Mouse (Mus musculus) frontal cortex, postnatal 10 days (tissue): ENCODE results near the gene Hacl1.

Experiments
- DNase-seq, 2 experiments: peaks; one replicate each; pipeline ENCODE4 v3.0.0; 2022; ENCODE audit warnings: low spot score in 2 of 2, mixed read lengths in 1 of 2

Hacl1 gene

GRCm38 (mm10) chr14:31662555-31663211, 21.6 kb upstream of the Hacl1 start:
- DNase-seq: no peak

- DNase-seq: peak; percentile 83 to 86
Observed at GRCm38 (mm10) chr14:31661671-31662554, 20.8 kb upstream of the Hacl1 start.

- no peak for DNase-seq
Observed at GRCm38 (mm10) chr14:31660312-31661093, 19.4 kb upstream of the Hacl1 start.

GRCm38 (mm10) chr14:31659501-31660181, 18.6 kb upstream of the Hacl1 start:
- DNase-seq: no peak

- no peak for DNase-seq
Observed at GRCm38 (mm10) chr14:31658126-31658680, 17.1 kb upstream of the Hacl1 start.

- DNase-seq: peak in 1 of 2 experiments; percentile 74
Observed at GRCm38 (mm10) chr14:31656857-31657645, 16.0 kb upstream of the Hacl1 start.

- no peak for DNase-seq
Observed at GRCm38 (mm10) chr14:31656386-31656785, 15.3 kb upstream of the Hacl1 start.

GRCm38 (mm10) chr14:31655406-31655805, 14.3 kb upstream of the Hacl1 start:
- no peak for DNase-seq

- no peak for DNase-seq
Observed at GRCm38 (mm10) chr14:31654816-31655215, 13.7 kb upstream of the Hacl1 start.

GRCm38 (mm10) chr14:31653101-31653875, 12.2 kb upstream of the Hacl1 start:
- DNase-seq: no peak

GRCm38 (mm10) chr14:31652624-31653023, 11.5 kb upstream of the Hacl1 start:
- no peak for DNase-seq

GRCm38 (mm10) chr14:31652106-31652505, 11.0 kb upstream of the Hacl1 start:
- no peak for DNase-seq

- DNase-seq: no peak
Observed at GRCm38 (mm10) chr14:31651206-31651605, 10.1 kb upstream of the Hacl1 start.

- no peak for DNase-seq
Observed at GRCm38 (mm10) chr14:31650347-31650746, 9.3 kb upstream of the Hacl1 start.

GRCm38 (mm10) chr14:31647991-31648390, 6.9 kb upstream of the Hacl1 start:
- no peak for DNase-seq

GRCm38 (mm10) chr14:31645920-31646319, 4.8 kb upstream of the Hacl1 start:
- no peak for DNase-seq

GRCm38 (mm10) chr14:31644931-31645547, 4.0 kb upstream of the Hacl1 start:
- DNase-seq: no peak

GRCm38 (mm10) chr14:31644183-31644830, 3.2 kb upstream of the Hacl1 start:
- DNase-seq: no peak
